Mouse (Mus musculus) liver, embryonic 12.5 days (tissue): ENCODE measurements around the gene Fam98c. TPM values are rescaled to one million over a fixed set of nuclear protein-coding genes. Genes with fewer than 3 reads are reported as not detected.
"Not testable (repeated sequence)": the region's sequence is repeated elsewhere in the genome, so short reads cannot be mapped to it uniquely, and the experiment has no call there.

Source experiments
- ATAC-seq: fragments of 200-750 bp; cut with Nextera tagmentation; 2 replicates; pipeline ENCODE4 v1.8.0; 2017; ENCODE audit warnings: moderate number of reproducible peaks, mild to moderate bottlenecking, moderate library complexity
- H3K27ac ChIP-seq: fragments of 300-500 bp; sonication (generic); 2 replicates; pipeline ENCODE4 v1.5.1; 2016; ENCODE audit warnings: mild to moderate bottlenecking
- H3K27me3 ChIP-seq: fragments of 300-500 bp; sonication (generic); replicated peaks from 2 replicates; pipeline ENCODE4 v1.6.1; 2016; ENCODE audit warnings: mild to moderate bottlenecking, moderate library complexity
- H3K36me3 ChIP-seq: fragments of 300-500 bp; sonication (generic); 2 replicates; pipeline ENCODE4 v1.6.1; 2016; ENCODE audit warnings: mild to moderate bottlenecking, moderate library complexity
- H3K4me1 ChIP-seq: fragments of 300-500 bp; sonication (generic); 2 replicates; pipeline ENCODE4 v1.6.1; 2016
- H3K4me2 ChIP-seq: fragments of 300-500 bp; sonication (generic); 2 replicates; pipeline ENCODE4 v1.6.1; 2016; ENCODE audit warnings: mild to moderate bottlenecking, moderate library complexity
- H3K4me3 ChIP-seq: fragments of 300-500 bp; sonication (generic); 2 replicates; pipeline ENCODE4 v1.5.1; 2016; ENCODE audit warnings: mild to moderate bottlenecking, moderate library complexity
- H3K9ac ChIP-seq: fragments of 300-500 bp; sonication (generic); 2 replicates; pipeline ENCODE4 v1.6.1; 2016; ENCODE audit warnings: mild to moderate bottlenecking, moderate library complexity
- H3K9me3 ChIP-seq: fragments of 300-500 bp; sonication (generic); replicated peaks from 2 replicates; pipeline ENCODE4 v1.6.1; 2016; ENCODE audit warnings: mild to moderate bottlenecking, moderate library complexity
- WGBS: fragments of 180-500 bp; shearing (Covaris S2); methylation state at CpG from one replicate; pipeline ENCODE4 v1.1.7; 2016; ENCODE audit not compliant: insufficient replicate concordance; 5-methylcytosine and 5-hydroxymethylcytosine counted together
- polyA plus RNA-seq: library from polyadenylated mRNA; unstranded; fragments of >200 nt; fragmentation: Nextera tagmentation; extraction: Ambion mirVana; gene quantifications from 2 replicates; pipeline ENCODE4 v1.2.1, GENCODE M21; 2016

The Fam98c gene
- polyA plus RNA-seq: 12.4 and 12.5 TPM in 2 replicates

DNA sequence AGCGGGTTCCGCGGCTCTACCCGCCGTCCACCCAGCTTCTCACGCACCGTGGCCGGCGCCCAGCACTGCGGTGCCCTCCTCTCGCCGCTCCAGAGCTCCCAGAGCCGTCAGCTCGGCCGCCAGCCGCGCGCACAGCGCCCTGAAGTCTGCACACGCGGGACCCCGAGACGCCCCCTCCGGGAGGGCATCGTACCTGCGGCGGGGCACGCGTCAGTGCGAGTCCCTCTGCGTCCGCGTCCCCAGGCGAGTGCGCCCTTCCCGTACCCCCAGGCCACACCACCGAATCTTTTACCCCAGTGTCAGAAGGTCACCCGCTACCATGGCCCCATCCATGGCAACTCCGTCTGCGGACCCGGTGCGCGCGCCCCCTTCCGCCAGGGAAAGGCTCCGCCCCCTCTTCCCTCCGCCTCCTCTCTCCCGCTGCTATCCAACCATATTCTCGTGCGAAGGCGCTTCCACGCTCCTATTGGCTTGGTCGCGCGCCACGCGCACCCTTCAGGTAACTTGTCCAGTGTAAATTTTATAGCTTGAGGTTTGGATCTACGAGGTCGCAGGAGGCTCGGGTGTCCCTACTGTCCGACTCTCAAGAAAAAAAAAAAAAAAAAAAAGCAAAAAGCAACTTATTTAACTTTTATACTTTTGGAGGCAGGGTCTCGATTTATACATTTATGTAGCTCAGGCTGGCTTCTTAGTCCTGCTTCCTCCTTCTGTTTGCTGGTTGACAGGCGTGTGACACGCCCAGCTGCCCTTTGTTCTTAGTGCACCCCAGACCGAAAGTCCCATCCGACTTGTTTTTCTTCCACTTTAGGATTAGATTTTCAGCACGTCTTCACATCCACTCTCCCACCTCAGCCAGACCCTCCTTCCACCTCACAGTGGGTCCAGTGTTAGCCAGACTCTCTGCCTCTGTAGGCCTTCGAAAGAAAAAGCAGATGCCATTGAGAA is at the start of gene Fam98c:
Fam98c (minus strand) TSS at position 397 of the 945 bp plus-strand sequence.
- Histone ChIP-seq H3K36me3 (peaks cover 10% of the 10 kb centered on the region), H3K9me3 (0 out of 2 replicates have a peak, but pooled peaks cover 7% of the 10 kb centered on the region), H3K27me3 (peaks cover 43% of the 10 kb centered on the region), H3K4me1 (peaks cover 17% of the 10 kb centered on the region), H3K4me3 (peak within 1 kb of the TSS; percentile 85), H3K9ac (peak within 1 kb of the TSS; percentile 85), H3K4me2 (peak within 1 kb of the TSS; percentile 100), H3K27ac (peak within 1 kb of the TSS; percentile 79)
- 3% methylated on average over 66 of the region's 68 CpGs for WGBS
- peak; percentile 77 for ATAC-seq

DNA sequence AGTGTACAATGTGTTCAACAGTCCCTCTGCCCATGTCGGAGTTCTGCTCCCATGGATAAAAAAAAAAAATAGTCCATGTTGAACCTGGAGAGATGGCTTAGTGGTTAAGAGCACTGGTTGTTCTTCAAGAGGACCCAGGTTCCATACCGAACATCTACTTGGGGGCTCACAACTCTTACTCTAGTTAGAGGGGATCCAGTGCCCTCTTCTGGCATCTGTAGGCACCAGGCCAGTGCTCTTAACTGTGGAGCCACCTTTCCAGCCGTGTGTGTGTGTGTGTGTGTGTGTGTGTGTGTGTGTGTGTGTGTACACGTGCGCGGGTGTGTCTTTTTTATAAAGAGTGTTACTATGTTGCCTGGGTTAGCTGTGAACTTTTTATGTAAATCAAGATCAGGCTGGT is 46.5 kb upstream of the Fam98c start:
- Histone ChIP-seq H3K4me3 (no peak overlapping the region), H3K27me3 (peaks cover 5% of the 10 kb centered on the region; the same call in 1 of the 2 replicates), H3K4me2 (no peak overlapping the region), H3K9ac (no peak overlapping the region), H3K9me3 (no peaks in the 10 kb centered on the region), H3K36me3 (no peaks in the 10 kb centered on the region), H3K4me1 (no peaks in the 10 kb centered on the region), H3K27ac (no peak overlapping the region)
- ATAC-seq: no peak
- 49% methylated on average over 6 of the region's 6 CpGs for WGBS

GRCm38 (mm10) chr7:29194230-29194629 is 38.2 kb upstream of the Fam98c start:
- WGBS: 75% methylated on average over 1 of the region's 1 CpGs
- H3K4me2 ChIP-seq, ATAC-seq, H3K4me1 ChIP-seq, H3K9me3 ChIP-seq, H3K27me3 ChIP-seq, H3K36me3 ChIP-seq, H3K27ac ChIP-seq, H3K9ac ChIP-seq, H3K4me3 ChIP-seq: not testable (repeated sequence)

DNA sequence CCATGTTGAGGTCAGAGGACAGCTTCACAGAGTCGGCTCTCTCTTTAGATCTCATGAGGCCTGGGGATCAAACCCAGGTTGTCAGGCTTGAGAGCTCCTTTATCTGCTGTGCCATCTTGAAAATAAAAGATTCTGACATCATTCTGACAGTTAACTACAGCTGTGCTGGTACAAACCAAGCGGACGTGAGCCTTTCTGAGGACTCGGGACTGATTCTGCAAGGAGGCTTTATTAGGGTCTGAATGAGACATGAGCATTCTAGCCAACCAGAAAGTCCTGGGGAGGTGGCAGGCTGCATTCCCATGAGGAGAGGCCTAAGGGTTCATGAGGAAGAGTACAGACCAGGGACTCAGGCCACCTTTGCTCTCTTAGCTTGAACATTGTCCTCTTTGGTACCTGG is 25.3 kb upstream of the Fam98c start:
- H3K27me3 ChIP-seq, H3K9me3 ChIP-seq, H3K9ac ChIP-seq, ATAC-seq, H3K4me3 ChIP-seq, H3K27ac ChIP-seq: not testable (repeated sequence)
- H3K36me3 ChIP-seq: peaks cover 23% of the 10 kb centered on the region
- peaks cover 24% of the 10 kb centered on the region for H3K4me1 ChIP-seq
- 77% methylated on average over 4 of the region's 4 CpGs for WGBS
- H3K4me2 ChIP-seq: peak overlapping the region; percentile 88

DNA sequence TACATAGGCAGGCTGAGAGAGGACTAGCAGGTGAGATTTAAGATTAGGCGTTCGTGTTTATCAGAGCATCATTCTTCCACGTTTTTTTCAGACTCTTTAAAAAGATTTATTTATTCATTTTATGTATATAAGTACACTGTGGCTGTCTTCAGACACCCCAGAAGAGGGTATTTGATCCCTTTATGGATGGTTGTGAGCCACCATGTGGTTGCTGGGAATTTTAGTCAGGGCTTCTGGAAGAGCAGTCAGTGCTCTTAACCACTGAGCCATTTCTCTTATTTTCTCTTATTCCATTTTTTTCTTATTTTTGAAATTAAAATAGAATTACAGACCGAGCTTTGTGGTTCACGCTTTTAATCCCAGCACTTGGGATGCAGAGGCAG is 24.8 kb upstream of the Fam98c start:
- Histone ChIP-seq H3K4me2 (peak overlapping the region; percentile 88), H3K36me3 (peaks cover 27% of the 10 kb centered on the region), H3K27me3 (no peaks in the 10 kb centered on the region), H3K27ac (no peak overlapping the region), H3K9ac (0 out of 2 replicates have a peak overlapping the region, but pooled peaks have one; percentile 86), H3K4me1 (peaks cover 24% of the 10 kb centered on the region), H3K9me3 (no peaks in the 10 kb centered on the region), H3K4me3 (peak overlapping the region; percentile 84)
- ATAC-seq: 0 out of 2 replicates have a peak, but pooled peaks have one; percentile 8
- 37% methylated on average over 5 of the region's 5 CpGs for WGBS

DNA sequence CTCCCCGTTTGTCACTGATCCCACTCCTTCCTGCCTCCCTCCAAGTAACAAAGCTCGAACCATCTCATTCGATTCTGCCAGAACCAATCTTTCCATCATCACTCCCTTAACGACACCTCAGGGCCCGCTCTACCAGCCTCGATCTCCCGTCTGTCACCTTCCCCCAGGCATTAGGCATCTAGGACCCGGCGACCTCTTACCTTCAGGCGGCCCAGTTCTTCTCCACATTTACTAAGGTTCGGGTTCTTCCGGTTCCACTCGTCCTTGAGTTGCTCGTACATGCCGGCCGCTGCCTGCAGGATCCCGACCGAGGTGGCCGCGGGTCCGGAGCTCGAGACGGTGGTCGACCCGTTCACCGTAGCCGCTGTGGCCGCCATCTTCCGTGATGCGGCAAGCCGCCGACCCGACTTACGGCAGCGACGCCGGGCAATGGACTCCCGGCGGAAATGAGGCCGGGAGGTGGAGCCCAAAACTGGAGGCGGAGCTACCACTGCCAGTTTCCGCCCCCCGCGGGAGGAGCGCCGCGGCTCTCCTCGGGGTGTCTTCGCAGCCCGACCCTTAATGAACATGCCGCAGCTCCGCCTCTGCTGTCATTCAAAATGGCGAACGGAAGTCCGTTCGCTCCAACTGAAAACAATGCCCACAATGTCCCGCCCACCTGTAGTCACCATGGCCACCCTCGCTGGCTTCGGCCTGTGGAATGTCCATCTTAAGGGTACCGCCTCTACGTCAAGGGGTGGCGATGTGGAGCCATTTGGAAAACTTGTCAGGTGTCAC is 24.2 kb upstream of the Fam98c start, which contains the start of gene Psmd8:
Psmd8 (minus strand) TSS at position 625 of the 777 bp plus-strand sequence.
- Histone ChIP-seq H3K27ac (peak within 1 kb of the TSS; percentile 75), H3K4me1 (peaks cover 24% of the 10 kb centered on the region), H3K9me3 (no peaks in the 10 kb centered on the region), H3K27me3 (no peaks in the 10 kb centered on the region), H3K4me2 (peak within 1 kb of the TSS; percentile 88), H3K36me3 (peaks cover 33% of the 10 kb centered on the region), H3K4me3 (peak within 1 kb of the TSS; percentile 84), H3K9ac (peak within 1 kb of the TSS; percentile 86)
- ATAC-seq: peak; percentile 92
- under 1% methylated on average over 62 of the region's 62 CpGs for WGBS

GRCm38 (mm10) chr7:29179323-29179722 is 23.3 kb upstream of the Fam98c start:
- no peak for ATAC-seq
- H3K36me3 ChIP-seq: peaks cover 43% of the 10 kb centered on the region
- WGBS: 14% methylated on average over 7 of the region's 7 CpGs
- peak overlapping the region; percentile 84 for H3K4me3 ChIP-seq
- peak overlapping the region; percentile 75 for H3K27ac ChIP-seq
- no peaks in the 10 kb centered on the region for H3K9me3 ChIP-seq
- H3K4me1 ChIP-seq: peaks cover 24% of the 10 kb centered on the region
- peak overlapping the region; percentile 86 for H3K9ac ChIP-seq
- peaks cover 3% of the 10 kb centered on the region for H3K27me3 ChIP-seq
- H3K4me2 ChIP-seq: peak overlapping the region; percentile 88

- H3K9me3 ChIP-seq: no peaks in the 10 kb centered on the region
- no peak overlapping the region for H3K27ac ChIP-seq
- peaks cover 15% of the 10 kb centered on the region for H3K27me3 ChIP-seq
- no peak for ATAC-seq
- 88% methylated on average over 4 of the region's 4 CpGs for WGBS
- peak overlapping the region; percentile 86; the same call in 1 of the 2 replicates for H3K9ac ChIP-seq
- no peak overlapping the region for H3K4me3 ChIP-seq
- peaks cover 55% of the 10 kb centered on the region for H3K36me3 ChIP-seq
- peak overlapping the region; percentile 88 for H3K4me2 ChIP-seq
- H3K4me1 ChIP-seq: peaks cover 24% of the 10 kb centered on the region
Measured at GRCm38 (mm10) chr7:29178106-29178505, 22.1 kb upstream of the Fam98c start.

DNA sequence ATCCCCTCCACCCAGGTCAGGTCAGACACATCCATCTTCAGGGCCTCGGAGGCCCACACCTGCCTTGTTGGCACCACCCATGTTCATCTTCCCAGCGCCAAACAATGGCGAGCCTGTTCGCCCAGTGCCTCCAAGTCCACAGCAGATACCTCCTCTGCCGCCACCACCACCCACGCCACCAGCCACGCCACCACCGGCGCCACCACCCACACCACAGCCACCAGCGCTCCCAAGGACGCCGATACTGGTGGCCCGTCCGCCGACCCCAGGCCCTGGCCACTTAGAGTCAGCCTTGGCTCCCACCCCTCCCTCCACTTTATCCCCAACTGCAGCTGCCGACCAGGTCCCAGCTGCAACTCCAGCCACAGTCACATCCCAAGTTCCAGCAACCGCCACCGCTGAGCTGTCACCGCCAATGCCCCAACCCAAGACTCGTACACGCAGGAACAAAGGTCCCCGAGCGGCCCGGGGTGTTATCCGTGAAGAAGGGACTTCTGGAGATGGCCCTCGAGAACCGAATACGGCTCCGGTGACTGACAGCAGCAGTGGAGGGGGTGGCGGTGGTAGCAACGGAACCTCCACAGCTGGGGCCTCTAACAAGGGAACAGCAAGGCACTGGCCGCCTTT is 16.5 kb upstream of the Fam98c start:
- Histone ChIP-seq H3K27ac (no peak overlapping the region), H3K4me2 (no peak overlapping the region), H3K9me3 (no peaks in the 10 kb centered on the region), H3K4me1 (peaks cover 39% of the 10 kb centered on the region), H3K27me3 (peaks cover 71% of the 10 kb centered on the region), H3K4me3 (no peak overlapping the region), H3K9ac (no peak overlapping the region), H3K36me3 (peaks cover 46% of the 10 kb centered on the region)
- 46% methylated on average over 32 of the region's 32 CpGs for WGBS
- no peak for ATAC-seq

DNA sequence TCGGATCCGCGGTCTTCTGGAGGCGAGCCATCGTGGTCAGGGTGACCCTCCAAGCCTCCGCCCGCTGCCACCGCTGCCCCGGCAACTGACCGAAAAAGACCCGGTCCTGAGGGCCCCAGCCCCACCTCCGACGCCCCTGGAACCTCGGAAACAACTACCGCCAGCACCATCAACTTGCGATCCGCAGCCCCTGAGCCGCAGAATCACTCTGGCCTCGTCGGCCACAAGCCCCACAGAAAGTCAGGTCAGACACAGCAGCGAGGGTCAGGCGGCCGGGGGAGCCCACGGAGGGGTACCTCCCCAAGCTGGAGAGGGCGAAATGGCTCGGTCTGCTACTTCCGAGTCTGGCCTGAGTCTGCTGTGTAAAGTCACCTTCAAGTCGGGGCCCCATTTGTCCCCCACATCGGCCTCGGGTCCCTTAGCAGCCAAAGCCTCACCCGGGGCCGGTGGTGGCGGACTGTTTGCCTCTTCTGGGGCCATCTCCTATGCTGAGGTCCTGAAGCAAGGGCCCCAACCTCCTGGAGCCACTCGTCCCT is 15.6 kb upstream of the Fam98c start:
- H3K9ac ChIP-seq: peak overlapping the region; percentile 34; the same call in 1 of the 2 replicates
- peak overlapping the region; percentile 54 for H3K4me3 ChIP-seq
- peaks cover 39% of the 10 kb centered on the region for H3K36me3 ChIP-seq
- WGBS: 8% methylated on average over 34 of the region's 34 CpGs
- no peak overlapping the region for H3K27ac ChIP-seq
- H3K27me3 ChIP-seq: peaks cover 78% of the 10 kb centered on the region
- peak overlapping the region; percentile 69 for H3K4me2 ChIP-seq
- peaks cover 39% of the 10 kb centered on the region for H3K4me1 ChIP-seq
- no peak for ATAC-seq
- H3K9me3 ChIP-seq: no peaks in the 10 kb centered on the region
